Mouse (Mus musculus): Measurements from ENCODE around the gene Garnl3.
"Not testable (repeated sequence)": the region's sequence is repeated elsewhere in the genome, so short reads cannot be mapped to it uniquely, and the experiment has no call there.

The Garnl3 gene

DNA sequence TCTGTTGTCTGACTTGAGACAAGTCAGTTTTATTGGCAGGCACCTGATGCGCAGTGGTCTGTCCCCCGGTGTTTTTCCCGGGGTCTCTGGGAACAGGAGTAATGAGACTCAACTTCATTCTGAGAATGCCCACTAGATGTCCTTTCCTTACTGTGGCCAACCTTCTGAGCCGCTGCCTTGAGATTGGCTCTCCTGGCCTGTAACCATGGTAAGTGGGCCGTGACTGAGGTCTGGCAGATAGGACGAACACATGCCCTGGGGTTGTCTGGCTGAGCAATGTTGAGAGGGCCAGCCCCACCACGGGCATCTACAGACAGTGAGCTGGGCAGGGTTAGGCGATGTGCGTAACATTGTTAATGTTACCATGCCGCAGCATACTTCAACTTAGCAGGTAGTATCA, 106.9 kb downstream of the Garnl3 start:
- no peak for DNase-seq (ENCODE audit: low spot score)

DNA sequence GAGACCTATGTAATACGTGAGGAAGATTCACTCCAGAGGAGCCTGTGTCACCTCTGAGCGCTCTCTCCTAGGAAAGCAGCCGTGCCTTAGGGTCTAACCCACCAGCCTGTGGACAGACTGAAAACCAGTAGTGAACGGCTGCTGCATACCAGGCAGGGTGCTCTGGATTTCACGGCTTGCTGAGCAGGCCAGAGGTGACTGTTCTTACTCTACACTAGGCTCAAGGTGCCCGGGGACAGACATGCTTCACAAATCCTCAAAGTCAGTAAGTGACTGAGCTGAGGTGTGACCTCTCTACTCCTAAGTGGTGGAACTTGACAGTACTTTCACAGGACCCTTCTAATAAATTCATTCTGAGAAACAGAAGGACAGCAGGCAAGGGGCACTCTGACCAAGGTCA, 108.6 kb downstream of the Garnl3 start:
- DNase-seq (ENCODE audit: low spot score), result no peak

DNA sequence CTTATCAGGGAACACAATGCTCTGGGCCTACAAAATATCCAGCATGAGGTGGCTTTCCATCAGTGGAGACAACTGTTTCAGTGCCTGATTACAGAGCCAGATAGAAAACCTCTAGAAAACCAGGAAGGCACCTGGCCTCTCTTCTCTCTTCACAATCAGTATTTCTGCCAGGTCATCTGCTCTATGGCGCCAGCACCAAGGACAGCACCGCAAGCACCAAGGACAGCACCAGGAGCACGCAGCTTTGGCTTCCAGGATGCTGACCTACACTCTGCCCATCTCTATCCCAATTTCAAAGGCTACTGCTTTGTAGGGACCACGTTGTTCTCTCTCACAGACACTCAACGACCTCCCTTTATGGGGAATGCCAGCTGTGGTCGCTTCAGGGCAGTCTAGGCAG, 113.4 kb downstream of the Garnl3 start:
- peak; percentile 13 for DNase-seq (ENCODE audit: low spot score)

DNA sequence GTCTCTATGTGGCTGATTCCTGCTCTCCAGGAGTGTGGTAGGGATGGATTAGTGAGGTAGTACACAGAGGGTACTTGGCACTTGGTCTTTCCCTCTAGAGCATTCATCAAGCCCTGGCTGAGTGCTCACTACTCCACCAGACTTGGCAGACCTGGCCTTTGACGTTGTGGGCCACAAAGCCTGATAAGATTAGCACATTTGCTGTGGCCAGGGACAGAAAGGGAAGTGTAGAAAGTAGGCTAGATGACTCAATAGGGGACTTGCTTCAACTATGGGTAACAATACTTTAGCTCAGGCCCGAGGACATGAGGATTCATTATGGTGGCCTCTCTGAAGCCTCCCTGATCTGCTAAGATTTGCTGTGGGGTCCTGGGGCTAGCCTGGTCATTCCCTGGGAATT, 114.3 kb downstream of the Garnl3 start:
- DNase-seq (ENCODE audit: low spot score), result no peak

DNA sequence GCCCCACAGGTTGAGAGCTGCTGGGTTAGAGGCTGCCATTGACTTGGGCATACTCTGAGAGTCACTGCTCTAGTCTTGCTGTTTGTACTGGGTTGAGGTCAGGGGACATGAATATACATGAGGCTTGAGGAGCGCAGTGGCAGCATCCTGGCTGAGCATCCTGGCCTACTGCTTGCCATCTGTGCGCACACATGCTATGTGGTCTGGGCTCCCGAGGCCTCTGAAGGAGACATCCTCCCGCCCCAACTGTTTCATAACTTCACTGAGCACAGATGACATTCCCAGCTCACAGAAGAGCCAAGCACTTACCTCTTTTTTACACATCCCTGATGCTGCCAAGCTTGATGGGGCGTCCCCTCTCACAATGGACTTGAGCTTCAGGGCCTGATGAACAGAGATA, 116.6 kb downstream of the Garnl3 start:
- no peak for DNase-seq (ENCODE audit: low spot score)

DNA sequence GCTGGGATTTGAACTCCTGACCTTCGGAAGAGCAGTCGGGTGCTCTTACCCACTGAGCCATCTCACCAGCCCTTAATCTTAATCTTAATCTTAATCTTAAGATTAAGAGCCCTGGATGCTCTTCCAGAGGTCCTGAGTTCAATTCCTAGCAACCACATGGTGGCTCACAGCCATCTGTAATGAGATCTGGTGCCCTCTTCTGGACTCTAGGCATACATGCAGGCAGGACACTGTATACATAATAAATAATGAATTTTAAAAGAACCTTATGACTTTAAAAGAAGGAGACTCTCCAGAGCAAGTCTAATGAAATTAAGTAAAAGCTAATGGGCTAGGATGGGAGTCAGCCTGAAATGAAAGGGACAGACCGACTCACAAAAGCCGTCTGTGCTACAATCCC, 122.4 kb downstream of the Garnl3 start:
- DNase-seq (ENCODE audit: low spot score), result not testable (repeated sequence)

DNA sequence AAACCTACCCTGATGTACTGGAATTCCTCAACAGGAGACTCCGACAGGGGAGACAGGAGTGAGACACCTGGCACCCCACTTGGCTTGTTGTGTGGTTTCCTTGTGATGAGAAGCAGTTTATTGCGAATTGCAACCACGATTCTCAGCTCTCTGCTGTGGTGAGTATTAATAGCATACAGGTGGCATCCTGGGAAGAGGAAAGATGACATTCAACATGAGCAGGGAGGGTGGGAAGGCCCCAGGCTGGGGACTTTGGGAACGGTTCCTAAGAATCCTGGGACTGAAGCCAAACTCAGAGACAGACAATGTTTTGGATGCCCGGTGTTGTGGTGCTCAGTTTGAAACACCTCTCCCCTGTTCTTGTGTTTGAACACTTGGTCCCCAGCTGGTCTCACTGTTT, 126.4 kb downstream of the Garnl3 start:
- DNase-seq (ENCODE audit: low spot score), result no peak

DNA sequence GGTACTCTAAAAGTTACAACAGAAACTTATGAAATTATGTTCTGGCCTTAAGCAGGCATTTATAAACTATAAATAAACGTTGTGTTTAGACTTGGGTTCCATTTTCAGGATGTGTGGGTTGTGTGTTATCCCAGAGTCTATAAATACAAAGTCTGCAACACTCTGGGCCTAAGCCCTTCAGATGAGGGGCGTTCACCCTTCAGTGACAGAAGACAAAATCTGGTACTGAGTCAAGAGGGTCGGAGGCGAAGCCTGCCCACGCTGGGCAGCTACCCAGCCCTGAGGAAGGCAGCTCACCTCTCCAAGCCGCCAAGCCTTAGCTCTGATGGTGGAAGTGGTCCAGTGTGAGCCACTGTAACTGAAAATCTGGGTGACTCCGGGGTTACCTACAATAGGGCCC, 129.3 kb downstream of the Garnl3 start:
- no peak for DNase-seq (ENCODE audit: low spot score)

DNA sequence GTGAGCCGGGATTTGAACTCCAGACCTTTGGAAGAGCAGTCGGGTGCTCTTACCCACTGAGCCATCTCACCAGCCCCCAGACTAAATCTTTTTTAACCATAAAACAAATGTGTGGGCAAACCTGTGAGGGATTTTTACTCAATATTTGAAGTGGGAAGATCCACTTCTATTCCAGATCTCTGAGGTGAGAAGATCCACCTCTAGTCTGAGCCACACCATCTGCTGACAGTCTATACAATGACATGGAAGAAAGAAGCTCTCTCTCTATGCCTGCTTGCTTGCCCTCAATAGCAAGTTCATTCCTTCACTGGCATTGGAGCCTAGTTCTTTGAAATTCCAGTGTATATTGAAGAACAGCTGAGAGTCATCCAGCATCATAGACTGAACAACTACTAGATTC, 131.7 kb downstream of the Garnl3 start:
- no peak for DNase-seq (ENCODE audit: low spot score)

DNA sequence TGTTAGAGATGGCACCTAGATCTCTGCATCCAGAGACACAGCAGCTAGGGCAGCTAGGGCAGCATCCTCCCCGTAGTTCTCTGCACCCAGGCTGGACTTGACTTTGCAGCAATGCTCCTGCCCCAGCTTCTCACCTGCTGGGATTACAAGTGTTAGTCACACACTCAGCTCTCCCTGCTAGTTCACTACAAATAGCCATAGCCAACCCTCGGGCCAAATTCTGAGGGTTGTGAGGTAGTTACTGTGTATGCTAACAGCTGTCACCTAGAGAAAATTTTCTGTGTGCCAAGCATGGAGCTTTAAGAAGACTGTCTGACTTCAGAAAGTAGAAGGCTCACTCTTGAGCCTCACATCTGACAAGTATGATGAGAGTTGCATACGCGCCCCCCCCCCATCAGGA, 133.7 kb downstream of the Garnl3 start:
- DNase-seq (ENCODE audit: low spot score), result no peak

DNA sequence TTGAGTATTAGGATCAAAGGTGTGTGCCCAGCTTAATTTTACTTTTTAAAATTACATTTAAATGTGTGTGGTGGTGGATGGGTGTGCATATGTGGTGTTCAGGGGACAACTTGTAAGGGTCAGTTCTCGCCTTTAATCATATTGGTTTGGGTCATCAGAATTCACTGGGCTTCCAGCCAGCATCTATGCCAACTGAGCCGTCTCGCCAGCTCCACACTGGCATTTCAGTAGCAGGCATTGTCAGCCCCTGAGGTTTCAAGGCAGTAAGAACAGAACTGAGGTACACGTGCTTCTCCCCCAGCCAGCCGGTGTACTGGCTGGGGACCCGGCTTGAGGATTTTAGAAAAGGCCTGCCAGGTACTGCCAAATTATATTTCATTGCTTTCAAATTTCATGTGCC, 134.4 kb downstream of the Garnl3 start:
- DNase-seq (ENCODE audit: low spot score), result no peak

DNA sequence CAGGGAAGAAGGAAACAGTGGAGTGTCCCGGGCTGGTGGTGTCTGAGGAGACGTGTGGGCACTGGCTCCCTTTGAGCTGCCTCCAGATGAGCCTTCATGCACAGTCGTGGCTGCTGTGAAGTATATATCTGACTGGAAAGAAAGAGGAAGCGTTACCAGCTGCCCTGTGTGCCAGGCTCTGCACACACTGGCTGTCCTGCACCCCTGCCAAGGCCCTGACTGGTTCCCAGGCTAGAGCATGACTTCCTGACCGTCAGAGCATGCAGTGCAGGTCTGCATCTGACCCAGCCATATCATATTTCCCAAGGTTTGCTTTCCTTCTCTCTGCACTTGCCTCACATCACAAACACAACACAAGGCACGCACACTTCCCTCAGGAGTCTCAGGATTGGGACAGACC, 139.3 kb downstream of the Garnl3 start:
- DNase-seq (ENCODE audit: low spot score), result no peak

DNA sequence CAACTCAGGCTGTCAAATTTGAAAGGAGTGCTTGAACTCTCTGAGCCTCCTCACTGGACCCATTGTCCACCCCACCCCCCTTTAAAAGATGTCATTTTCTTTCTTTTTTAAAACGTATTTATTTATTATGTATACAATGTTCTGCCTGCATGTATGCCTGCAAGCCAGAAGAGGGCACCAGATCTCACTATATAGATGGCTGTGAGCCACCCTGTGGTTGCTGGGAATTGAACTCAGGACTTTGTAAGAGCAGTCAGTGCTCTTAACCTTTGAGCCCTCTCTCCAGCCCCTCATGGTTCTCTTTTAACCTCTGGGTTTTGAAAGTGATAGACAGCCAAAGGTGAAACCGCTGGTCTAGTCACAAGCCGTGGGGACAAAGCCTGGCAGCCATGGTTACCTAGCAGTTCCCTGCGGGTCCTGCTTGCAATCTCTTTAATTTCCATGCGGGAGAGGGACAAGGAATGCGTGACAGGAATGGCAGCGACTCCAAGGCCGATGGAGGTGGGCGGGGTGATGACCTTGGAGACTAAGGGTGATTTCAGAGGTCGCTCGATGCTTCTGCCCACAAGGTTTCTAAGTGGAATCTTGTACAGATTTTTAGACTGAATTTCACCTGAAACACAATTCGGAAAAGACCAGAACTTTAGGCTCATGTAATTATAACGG, 141.2 kb downstream of the Garnl3 start:
- DNase-seq (ENCODE audit: low spot score), result no peak

DNA sequence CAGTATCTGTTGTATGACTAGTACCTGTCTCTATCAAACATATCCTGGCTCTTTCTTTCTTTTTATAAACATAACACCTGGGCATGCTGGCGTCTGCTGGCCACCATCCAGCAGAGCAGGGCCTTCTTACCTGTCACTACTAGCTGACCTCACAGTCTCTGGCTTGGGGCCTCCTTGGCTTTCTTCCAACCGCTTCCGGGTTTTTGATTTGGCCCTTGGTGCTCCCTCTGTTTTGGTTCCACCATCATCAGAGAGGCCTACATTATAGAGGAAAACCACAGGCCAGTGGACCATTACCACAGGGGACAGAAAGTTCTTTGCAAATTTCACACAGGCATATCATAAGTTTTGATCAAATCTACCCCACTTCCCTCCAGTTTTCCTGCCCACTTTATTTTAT, 142.1 kb downstream of the Garnl3 start:
- DNase-seq (ENCODE audit: low spot score), result no peak

DNA sequence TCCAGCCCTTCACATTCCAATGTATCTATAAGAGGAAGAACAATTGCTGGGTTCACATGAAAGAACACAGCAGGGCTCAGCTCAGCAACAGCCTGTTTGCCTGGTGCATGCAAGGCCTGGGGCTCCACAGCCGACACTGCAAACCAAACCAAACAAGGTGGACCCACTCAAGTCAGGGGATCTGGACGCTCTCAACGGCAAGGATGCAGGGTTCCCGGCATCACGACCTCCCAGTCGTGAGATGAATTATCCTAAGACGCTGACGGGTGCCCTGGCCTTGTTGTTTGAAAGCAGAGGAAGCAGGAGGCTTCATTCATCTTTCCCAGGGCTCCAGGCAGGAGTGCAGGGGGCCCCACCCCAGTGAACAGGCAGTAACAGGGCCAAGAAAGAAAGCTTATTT, 145.6 kb downstream of the Garnl3 start:
- no peak for DNase-seq (ENCODE audit: low spot score)

DNA sequence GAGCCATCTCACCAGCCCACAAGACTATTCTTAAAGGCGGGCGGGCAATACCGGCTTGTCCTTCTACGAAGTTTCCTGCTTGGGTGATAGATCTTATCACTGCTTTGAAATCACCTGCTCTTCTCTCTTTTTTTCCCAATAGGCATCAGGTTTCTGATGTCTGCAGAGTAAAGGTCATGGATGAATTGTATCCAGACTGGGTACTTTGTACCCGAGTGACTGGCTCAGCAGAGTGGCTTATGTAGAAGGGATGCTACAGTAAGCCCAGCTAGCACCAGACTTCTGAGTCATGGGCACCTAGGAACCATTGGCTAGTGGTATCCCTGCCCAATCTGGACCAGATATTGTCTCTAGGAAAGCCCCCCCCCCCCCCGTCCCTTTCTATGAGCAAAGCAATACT, 147.8 kb downstream of the Garnl3 start:
- no peak for DNase-seq (ENCODE audit: low spot score)

DNA sequence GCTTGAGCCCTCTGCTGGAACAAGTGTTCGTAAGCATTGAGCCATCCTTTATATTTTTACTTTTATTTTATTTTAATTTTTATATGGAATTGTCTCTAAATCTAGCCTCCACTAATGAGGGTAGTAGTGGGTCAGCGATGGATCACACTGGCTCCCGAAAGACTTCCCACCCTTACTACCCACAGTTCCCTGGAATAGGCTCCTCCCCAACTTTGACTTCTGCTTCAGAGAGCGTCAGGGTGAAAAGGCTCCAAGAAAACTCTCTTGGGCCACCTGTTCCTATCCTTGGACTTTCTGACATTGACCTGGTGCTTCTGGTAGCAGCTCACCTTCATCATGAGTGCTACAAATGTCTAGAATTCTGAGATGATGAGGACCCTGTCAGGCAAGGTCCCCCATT, 148.8 kb downstream of the Garnl3 start:
- DNase-seq (ENCODE audit: low spot score), result peak; percentile 13

DNA sequence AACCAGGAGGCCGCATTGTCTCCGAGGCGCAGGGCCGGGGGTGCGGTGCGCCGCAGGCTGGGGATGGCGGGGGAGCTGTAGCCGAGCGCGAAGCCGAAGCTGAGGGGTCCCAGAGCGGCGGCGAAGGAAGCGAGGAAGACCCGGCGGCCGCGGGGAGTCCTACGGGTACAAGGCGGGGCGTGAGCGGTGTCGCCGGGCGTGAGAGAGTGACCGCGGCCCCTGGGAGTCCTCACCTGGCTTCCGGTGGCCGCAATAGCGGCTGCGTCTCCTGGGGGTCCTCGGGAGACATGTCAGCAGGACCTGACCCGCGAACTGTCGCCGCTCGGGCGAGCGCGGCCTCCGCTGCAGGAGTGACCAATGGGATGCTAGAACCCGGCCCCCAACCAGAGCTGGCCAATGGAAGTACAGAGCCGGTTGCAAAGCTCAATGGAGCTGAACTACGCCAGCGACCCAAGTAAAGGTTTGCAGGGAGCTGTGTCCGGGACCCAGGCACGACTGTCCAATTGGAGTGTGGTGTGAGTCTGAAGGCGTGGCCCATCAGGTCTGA, 149.7 kb downstream of the Garnl3 start, which contains the start of gene Slc2a8:
Gene Slc2a8 (minus strand): TSS at position 359 of the 547 bp plus-strand sequence.
- DNase-seq (ENCODE audit: low spot score), result peak; percentile 88

DNA sequence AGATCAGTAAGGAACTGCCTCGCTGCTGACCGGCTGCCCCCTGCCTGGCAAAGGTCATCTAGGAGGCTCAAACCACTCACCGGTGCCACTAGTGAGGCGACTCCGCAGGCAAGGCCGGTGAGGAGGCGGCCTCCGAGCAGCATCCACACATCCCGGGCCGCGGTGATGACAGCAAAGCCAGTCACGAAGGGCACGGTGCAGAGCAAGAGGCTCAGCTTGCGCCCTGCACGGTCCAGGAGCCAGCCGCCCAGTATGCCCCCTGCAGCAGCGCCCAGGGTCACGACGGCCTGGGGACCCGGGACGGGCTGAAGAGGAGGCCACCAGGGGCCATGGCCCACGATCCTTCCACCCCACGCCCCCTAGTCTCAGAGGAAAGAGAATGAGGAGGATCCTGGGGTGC, 150.2 kb downstream of the Garnl3 start:
- peak; percentile 35 for DNase-seq (ENCODE audit: low spot score)

DNA sequence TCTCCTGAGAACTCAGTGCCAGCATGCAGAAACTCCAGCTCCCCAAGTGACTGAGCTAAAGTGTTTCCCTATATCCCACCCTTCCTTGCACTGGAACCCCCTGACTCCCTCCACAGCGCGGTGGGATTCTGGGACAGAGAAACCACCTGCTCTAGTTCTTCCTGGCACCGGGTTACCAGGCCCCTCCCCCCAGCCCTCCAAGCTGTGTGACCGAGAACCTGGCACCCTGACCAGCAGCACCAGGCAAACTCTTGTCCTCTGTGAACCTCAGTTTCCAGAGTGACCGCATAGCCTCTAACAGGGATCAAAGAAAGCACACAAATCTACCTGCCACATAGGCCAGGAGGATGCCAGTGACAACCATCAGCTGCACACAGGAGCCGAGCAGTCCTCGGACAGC, 151.8 kb downstream of the Garnl3 start:
- no peak for DNase-seq (ENCODE audit: low spot score)

DNA sequence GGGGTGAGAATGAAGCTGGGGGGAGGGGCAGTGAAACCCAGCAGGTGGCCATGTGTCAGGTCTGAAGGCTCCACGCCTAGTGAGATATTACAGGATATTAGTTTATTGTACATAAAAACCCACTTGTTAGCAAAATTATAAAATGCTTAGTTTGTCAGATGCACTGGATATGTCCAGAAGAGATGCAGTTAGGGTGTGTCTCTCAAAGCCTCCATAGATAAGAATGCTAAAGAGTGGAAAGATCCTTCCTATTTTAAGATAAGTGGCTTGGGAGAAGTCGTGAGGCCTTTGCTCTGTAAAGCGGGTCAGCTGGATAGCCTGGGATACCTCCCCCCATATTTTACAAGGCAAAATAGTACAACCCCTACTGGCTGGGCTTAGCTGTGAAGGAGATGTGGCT, 152.8 kb downstream of the Garnl3 start:
- peak; percentile 23 for DNase-seq (ENCODE audit: low spot score)

DNA sequence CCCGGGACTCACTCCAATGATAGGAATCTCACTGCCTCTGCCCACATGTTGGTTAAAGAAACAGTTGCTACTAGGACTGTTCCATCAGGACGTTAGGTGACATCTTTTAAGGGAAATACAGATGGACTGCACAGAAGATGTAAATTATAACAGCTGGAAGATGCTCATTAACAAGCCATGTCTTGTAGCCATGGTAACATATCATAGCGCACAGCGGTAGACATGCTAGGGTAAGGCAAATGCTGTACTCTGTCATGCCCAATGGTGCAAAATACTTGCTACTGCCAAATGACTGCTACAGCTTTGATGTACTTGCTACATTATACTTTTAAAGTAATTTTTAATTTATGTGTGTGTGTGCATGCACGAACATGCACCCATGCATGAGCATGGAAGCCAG, 154.3 kb downstream of the Garnl3 start:
- DNase-seq (ENCODE audit: low spot score), result no peak

DNA sequence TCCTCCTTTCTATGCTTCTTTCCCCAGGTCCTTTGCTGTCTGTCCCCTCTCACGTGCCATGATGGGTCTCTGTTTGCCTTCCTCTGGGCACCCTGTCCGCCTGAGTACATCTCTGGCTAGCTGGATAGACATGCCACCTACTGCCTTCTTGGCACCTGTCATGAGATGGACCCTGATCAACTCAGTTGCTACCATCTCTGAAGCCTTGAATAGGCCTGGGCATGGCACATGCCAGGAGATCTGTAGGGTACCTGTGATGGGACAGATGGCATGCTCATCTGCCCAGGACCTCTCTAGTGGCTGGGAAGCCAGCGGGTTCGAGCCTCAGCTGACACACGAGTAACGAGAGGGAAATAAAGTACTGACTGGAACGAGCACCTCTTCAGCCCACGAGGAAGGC, 157.2 kb downstream of the Garnl3 start:
- no peak for DNase-seq (ENCODE audit: low spot score)

DNA sequence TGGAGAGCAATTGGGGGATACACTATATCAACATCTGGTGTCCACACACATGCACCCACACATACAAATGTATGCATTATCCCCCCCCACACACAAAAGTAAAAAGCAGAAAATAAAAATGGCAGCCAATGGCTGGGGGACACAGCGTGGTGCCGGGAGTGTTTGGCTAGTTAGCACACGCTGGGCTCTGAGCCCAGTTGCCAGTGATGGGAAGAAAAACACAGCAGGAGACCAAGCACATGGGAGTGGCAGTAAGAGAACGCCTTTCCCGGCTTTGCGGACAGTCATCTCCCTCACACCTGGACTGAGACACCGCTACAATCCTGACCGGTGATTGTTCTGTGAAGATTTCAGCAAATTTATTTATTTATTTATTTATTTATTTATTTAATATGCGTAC, 160.2 kb downstream of the Garnl3 start:
- no peak for DNase-seq (ENCODE audit: low spot score)
